Mouse (Mus musculus): ENCODE data around the gene Rb1. TPM values are rescaled to one million over a fixed set of nuclear protein-coding genes. Genes with fewer than 3 reads are reported as not detected.

Gene Rb1
- polyA plus RNA-seq, 1 experiment from 2014 or later: 15.4 TPM

DNA sequence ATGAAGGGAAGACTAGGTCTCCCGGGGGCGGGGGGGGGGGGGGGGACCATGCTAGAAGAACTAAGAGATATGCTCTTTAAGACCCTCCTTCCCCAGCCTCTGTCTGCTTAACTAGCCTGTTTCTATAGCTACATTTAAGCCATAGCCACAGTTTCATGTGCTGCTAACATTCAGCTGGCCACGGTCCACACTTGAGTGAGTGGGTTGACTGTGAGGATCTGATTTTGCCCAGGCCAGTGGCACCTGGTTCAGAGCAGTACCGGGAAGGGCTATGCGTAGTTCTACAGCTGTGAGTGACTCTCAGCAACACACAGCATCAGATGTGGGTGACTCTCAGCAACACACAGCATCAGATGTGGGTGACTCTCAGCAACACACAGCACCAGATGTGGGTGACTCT, 164.3 kb downstream of the Rb1 start:
- Histone ChIP-seq H3K9me3 (ENCODE audit: control insufficient read depth, low read length) (no peaks in the 10 kb centered on the region), H3K4me2 (replicated peaks; ENCODE audit: low read depth) (no peak overlapping the region), H3K4me3 (ENCODE audit: low read depth, low read length) (no peak overlapping the region), H3K36me3 (ENCODE audit: control insufficient read depth, insufficient read depth, low read length) (peaks cover 7% of the 10 kb centered on the region; the same call in 1 of the 2 replicates), H3K9ac (ENCODE audit: low read length) (no peak overlapping the region), H3K27ac (replicated peaks) (no peak overlapping the region), H3K27me3 (ENCODE audit: control insufficient read depth, insufficient read depth, low read length) (no peaks in the 10 kb centered on the region), H3K4me1 (replicated peaks; ENCODE audit: control insufficient read depth, insufficient read depth) (no peaks in the 10 kb centered on the region)
- no peak for ATAC-seq (ENCODE audit: low FRiP score, low TSS enrichment)
- no peak for DNase-seq (ENCODE audit: low spot score)
- WGBS: 91% methylated on average over 4 of the region's 5 CpGs
- TF ChIP-seq EP300 (optimal IDR thresholded peaks at IDR 0.05): no peak
- no peak for TF ChIP-seq CTCF (IDR thresholded peaks at IDR 0.05; ENCODE audit: low read depth)

DNA sequence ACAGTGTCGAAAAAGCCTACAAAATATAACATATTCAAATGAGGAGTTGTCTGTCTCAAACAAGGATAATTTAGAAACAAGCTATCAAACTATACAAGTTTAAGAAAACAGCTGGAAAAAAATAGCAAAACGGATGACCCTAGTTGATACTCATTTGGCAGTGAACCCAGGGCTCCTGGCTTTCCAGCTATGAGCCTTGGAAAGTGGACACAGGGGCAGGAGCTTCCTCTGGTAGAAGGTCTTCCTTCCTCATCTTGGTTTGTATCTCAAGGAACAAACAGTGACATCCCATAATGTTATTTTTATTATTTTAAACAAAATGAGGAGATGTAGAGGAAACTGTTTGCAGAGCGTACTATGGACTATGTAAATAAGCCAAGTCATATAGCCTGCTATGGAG, 177.5 kb downstream of the Rb1 start:
- ATAC-seq (ENCODE audit: low FRiP score, low TSS enrichment) (no peak), DNase-seq (ENCODE audit: low spot score) (no peak)
- Histone ChIP-seq H3K4me3 (ENCODE audit: low read depth, low read length) (no peak overlapping the region), H3K36me3 (ENCODE audit: control insufficient read depth, insufficient read depth, low read length) (0 out of 2 replicates have a peak, but pooled peaks cover 2% of the 10 kb centered on the region), H3K27me3 (ENCODE audit: control insufficient read depth, insufficient read depth, low read length) (no peaks in the 10 kb centered on the region), H3K4me1 (replicated peaks; ENCODE audit: control insufficient read depth, insufficient read depth) (peaks cover 3% of the 10 kb centered on the region; the same call in 1 of the 2 replicates), H3K9me3 (ENCODE audit: control insufficient read depth, low read length) (no peaks in the 10 kb centered on the region), H3K9ac (ENCODE audit: low read length) (no peak overlapping the region), H3K27ac (replicated peaks) (no peak overlapping the region), H3K4me2 (replicated peaks; ENCODE audit: low read depth) (no peak overlapping the region)
- TF ChIP-seq EP300 (optimal IDR thresholded peaks at IDR 0.05) (no peak), CTCF (IDR thresholded peaks at IDR 0.05; ENCODE audit: low read depth) (no peak)
- 62% methylated on average over 3 of the region's 3 CpGs for WGBS

DNA sequence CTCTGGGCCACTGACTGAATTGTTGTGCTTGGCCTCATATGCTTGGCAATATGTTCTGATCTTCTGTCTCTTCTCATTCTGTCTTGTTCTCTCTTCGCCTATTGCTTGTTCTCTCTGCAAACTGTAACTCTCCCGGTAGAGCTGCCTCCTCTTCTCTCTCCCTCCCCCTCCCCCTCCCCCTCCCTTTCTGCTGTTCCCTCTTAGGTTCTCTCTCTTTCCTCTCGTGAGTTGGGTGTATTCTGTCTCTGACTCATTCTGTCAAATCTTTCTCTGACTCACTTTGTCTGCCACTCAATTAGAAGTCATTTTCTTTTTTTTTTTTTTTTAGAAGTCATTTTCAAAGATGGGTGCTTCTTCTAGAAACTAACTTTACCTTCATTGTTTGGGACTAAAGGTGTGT, 178.9 kb downstream of the Rb1 start:
- TF ChIP-seq CTCF (IDR thresholded peaks at IDR 0.05; ENCODE audit: low read depth): no peak
- no peak for DNase-seq (ENCODE audit: low spot score)
- no peak overlapping the region for H3K27ac ChIP-seq (replicated peaks)
- H3K4me2 ChIP-seq (replicated peaks; ENCODE audit: low read depth): no peak overlapping the region
- ATAC-seq (ENCODE audit: low FRiP score, low TSS enrichment): no peak
- no peak overlapping the region for H3K9ac ChIP-seq (ENCODE audit: low read length)
- no peaks in the 10 kb centered on the region for H3K27me3 ChIP-seq (ENCODE audit: control insufficient read depth, insufficient read depth, low read length)
- H3K4me3 ChIP-seq (ENCODE audit: low read depth, low read length): no peak overlapping the region
- H3K9me3 ChIP-seq (ENCODE audit: control insufficient read depth, low read length): no peaks in the 10 kb centered on the region
- peaks cover 3% of the 10 kb centered on the region; the same call in 1 of the 2 replicates for H3K4me1 ChIP-seq (replicated peaks; ENCODE audit: control insufficient read depth, insufficient read depth)
- WGBS: 52% methylated on average over 3 of the region's 3 CpGs
- 0 out of 2 replicates have a peak, but pooled peaks cover under 1% of the 10 kb centered on the region for H3K36me3 ChIP-seq (ENCODE audit: control insufficient read depth, insufficient read depth, low read length)

DNA sequence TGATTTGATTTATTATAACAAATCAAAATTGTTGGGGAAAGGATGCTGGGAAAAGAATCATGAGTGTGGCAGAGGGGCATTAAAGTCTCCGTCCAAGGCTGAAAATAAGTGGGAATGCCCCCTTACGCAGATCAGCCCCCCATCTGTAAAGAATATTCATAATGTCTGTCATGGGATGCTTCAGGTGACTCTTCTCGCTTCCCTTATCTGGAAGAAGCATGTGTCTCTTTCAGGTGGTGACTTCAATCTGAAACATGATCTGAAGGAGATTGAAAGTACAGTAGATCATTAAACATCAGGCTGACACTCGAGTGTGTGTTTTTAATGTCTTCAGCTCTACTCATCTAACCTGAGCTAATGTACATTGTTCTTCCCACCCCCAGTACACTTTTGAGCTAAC, 180.1 kb downstream of the Rb1 start:
- Histone ChIP-seq H3K36me3 (ENCODE audit: control insufficient read depth, insufficient read depth, low read length) (no peaks in the 10 kb centered on the region), H3K4me1 (replicated peaks; ENCODE audit: control insufficient read depth, insufficient read depth) (peaks cover 3% of the 10 kb centered on the region; the same call in 1 of the 2 replicates), H3K27ac (replicated peaks) (no peak overlapping the region), H3K4me3 (ENCODE audit: low read depth, low read length) (no peak overlapping the region), H3K27me3 (ENCODE audit: control insufficient read depth, insufficient read depth, low read length) (no peaks in the 10 kb centered on the region), H3K9ac (ENCODE audit: low read length) (no peak overlapping the region), H3K4me2 (replicated peaks; ENCODE audit: low read depth) (no peak overlapping the region), H3K9me3 (ENCODE audit: control insufficient read depth, low read length) (no peaks in the 10 kb centered on the region)
- ATAC-seq (ENCODE audit: low FRiP score, low TSS enrichment) (no peak), DNase-seq (ENCODE audit: low spot score) (no peak)
- WGBS: 88% methylated on average over 4 of the region's 4 CpGs
- TF ChIP-seq EP300 (optimal IDR thresholded peaks at IDR 0.05) (no peak), CTCF (IDR thresholded peaks at IDR 0.05; ENCODE audit: low read depth) (no peak)

DNA sequence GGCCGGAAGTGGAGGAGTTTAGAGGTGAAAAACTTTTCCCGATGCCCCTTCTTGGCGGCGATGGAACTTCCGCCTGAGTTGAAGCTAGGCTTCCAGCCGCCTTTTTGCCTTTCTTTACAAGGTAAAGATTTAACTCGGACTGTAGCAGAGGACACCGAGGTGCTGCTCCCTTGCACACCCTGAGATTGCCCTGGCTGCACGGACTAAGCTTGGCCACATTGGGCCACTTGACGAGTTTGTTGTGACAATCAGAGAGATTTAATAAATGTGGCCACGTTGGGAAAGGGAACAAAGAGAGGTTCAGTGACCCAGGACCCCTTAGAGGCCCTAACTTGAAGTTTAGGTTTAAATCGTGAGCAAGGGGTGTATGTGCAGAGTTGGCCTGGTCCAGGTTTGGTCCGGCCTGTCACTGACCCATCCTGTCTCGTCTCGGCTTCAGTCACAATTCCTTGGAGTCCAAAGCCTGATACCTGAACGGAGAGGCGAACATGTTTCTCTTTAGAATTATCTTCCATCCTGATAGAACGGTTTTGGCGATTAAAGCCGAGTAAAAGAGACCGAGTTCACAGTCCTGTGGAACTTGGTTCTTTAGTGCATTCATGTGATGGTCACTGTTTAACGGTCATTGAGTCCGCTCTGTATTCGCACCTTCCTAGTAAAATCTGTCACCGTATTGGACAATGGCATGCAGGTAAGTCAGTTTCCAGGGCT, 181.8 kb downstream of the Rb1 start:
- Histone ChIP-seq H3K9ac (ENCODE audit: low read length) (peak overlapping the region; percentile 98), H3K9me3 (ENCODE audit: control insufficient read depth, low read length) (no peaks in the 10 kb centered on the region), H3K4me1 (replicated peaks; ENCODE audit: control insufficient read depth, insufficient read depth) (peaks cover 3% of the 10 kb centered on the region; the same call in 1 of the 2 replicates), H3K27me3 (ENCODE audit: control insufficient read depth, insufficient read depth, low read length) (no peaks in the 10 kb centered on the region), H3K4me3 (ENCODE audit: low read depth, low read length) (peak overlapping the region; percentile 81), H3K36me3 (ENCODE audit: control insufficient read depth, insufficient read depth, low read length) (no peaks in the 10 kb centered on the region), H3K27ac (replicated peaks) (peak overlapping the region; percentile 98), H3K4me2 (replicated peaks; ENCODE audit: low read depth) (peak overlapping the region; percentile 87)
- DNase-seq (ENCODE audit: low spot score) (no peak), ATAC-seq (ENCODE audit: low FRiP score, low TSS enrichment) (peak; percentile 36)
- no peak for TF ChIP-seq EP300 (optimal IDR thresholded peaks at IDR 0.05)
- no peak for TF ChIP-seq CTCF (IDR thresholded peaks at IDR 0.05; ENCODE audit: low read depth)
- WGBS: 34% methylated on average over 25 of the region's 25 CpGs

Data from stomach, postnatal 0 days (tissue).